Mouse (Mus musculus) common myeloid progenitor, adult 5-6 weeks (primary cell): ENCODE data around the gene Igsf6. TPM values are rescaled to one million over a fixed set of nuclear protein-coding genes. Genes with fewer than 3 reads are reported as not detected.

Experiments
- ATAC-seq: replicated peaks from 2 replicates; pipeline ENCODE4 v1.8.0; 2016; ENCODE audit warnings: low read depth, mild to moderate bottlenecking, moderate TSS enrichment, inconsistent platforms; ENCODE audit not compliant: poor library complexity, severe bottlenecking
- total RNA-seq: library from RNA; stranded (forward); fragments of 200-1000, 187-1606 nt; gene quantifications from 2 replicates; pipeline ENCODE4 v1.2.3, GENCODE M21; 2017

Gene Igsf6
- 38.5 and 43.5 TPM in 2 replicates for total RNA-seq

DNA sequence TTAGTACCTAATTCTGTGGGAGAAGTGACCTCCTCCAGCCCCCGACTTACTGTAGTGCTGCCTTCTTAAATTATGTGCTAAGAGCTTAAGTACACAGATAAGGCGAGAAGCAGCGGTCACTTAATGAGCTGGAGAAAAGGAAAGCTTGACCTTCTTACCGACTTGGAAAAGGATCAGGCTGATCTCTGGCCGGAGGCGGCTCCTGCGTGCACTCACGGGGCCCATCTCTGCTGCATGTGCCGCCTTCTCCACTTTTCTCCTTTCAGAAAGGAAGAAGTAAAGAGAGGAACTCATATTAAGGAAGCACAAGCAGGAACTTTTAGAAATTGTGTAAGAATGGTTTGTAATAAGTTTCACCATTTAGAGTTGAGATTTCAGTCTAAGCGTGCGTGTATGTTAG, at the start of gene Igsf6:
Gene Igsf6, minus strand, starts transcription at position 292 of the 400 bp plus-strand sequence.
- ATAC-seq = peak; percentile 66

- peak; percentile 98 for ATAC-seq
Observed at GRCm38 (mm10) chr7:121120143-121120818, 45.9 kb upstream of the Igsf6 start.

GRCm38 (mm10) chr7:121111762-121112161, 37.4 kb upstream of the Igsf6 start:
- ATAC-seq = no peak

DNA sequence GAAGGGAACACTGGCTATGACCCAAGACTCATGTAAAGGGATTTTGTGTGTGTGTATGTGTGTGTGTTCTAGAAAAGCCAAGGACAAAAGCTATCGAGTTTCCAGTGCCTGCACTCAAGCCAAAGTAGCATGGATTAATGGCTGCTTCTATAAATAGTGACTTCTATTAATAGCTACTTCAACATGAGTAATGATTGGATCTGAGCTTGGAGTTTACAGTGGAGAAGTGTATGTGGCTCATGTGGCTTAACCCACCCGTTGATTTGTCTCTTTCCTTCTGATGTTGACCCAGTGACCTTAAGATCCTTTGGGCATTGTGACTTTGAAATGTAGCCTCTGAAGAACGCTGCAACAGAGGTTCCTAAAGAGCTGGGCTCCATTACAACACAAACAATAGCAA, 36.9 kb upstream of the Igsf6 start:
- ATAC-seq = no peak

GRCm38 (mm10) chr7:121107851-121108250, 33.5 kb upstream of the Igsf6 start:
- ATAC-seq = no peak

GRCm38 (mm10) chr7:121098614-121099389, 24.4 kb upstream of the Igsf6 start:
- no peak for ATAC-seq

DNA sequence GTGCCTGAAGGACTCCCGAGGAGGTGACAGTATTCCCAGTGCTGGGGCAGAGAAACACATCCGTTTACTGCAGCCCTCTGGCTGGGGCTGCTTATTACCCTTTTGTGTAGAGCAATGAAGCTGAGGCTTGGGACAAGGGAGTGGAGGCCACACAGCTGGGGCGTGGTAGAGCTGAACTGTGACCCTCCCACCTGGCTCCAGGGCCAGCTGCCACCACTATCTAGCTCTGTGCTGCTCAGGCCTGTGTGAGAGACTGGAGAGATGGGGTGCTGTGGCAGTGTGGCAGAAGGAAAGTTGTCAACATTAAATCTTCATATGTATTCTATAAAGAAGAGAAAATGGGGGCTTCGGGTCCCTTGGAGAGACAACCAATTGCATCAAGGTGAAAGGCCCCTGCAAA, 18.7 kb upstream of the Igsf6 start:
- ATAC-seq = no peak

- no peak for ATAC-seq
Observed at GRCm38 (mm10) chr7:121090748-121091147, 16.4 kb upstream of the Igsf6 start.

DNA sequence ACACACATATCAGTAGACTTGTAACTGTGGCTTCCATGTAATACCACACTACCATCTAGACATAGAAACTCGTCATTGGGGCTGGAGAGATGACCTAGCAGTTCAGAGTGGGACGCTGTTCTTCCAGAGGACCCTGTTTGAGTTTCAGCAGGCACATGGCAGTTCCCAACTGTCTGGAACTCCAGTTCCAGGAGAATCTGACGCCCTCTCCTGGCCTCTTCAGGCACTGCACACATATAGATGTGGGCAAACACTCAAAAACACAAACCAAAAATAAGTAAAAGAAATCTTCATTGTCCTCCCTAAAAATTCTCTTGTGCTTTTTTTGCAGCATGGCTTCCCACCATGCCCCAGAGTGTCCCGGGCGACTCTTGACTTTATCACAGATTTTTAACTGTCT, 14.4 kb upstream of the Igsf6 start:
- ATAC-seq = no peak

- no peak for ATAC-seq
Observed at GRCm38 (mm10) chr7:121085500-121085899, 11.1 kb upstream of the Igsf6 start.

GRCm38 (mm10) chr7:121084840-121085453, 10.6 kb upstream of the Igsf6 start:
- no peak for ATAC-seq

GRCm38 (mm10) chr7:121082949-121083513, 8.7 kb upstream of the Igsf6 start:
- no peak for ATAC-seq

- ATAC-seq = no peak
Observed at GRCm38 (mm10) chr7:121081816-121082215, 7.4 kb upstream of the Igsf6 start.

GRCm38 (mm10) chr7:121081350-121081749, 7.0 kb upstream of the Igsf6 start, which contains the start of gene Otoa:
Gene Otoa, plus strand, starts transcription at chr7:121081650.
- ATAC-seq = no peak

DNA sequence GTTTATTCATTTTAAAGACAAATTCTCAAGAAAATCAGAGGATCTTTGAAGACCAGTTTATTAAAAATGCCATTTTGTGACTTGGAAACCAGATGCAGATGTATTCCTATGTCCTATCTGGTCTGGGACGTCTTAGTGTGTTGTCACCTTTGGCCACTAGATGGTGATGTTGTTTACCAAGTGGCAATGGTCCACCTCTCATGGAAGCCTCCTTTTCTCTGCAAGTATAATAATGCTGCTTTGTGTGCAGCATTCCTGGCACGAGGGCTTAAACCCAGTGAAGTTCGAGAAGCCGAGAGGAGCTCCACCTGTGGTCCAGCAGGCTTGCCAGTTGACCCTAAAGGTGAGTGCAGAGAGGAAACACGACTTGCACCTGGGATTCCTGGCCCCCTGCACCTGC, 3.5 kb upstream of the Igsf6 start:
- peak; percentile 76 for ATAC-seq

- ATAC-seq = no peak
Observed at GRCm38 (mm10) chr7:121077311-121077710, 2.9 kb upstream of the Igsf6 start.

- no peak for ATAC-seq
Observed at GRCm38 (mm10) chr7:121075416-121075815, 1.0 kb upstream of the Igsf6 start.

- peak; percentile 16; the same call in 1 of the 2 replicates for ATAC-seq
Observed at GRCm38 (mm10) chr7:121074801-121075400, 529 bp upstream of the Igsf6 start.

GRCm38 (mm10) chr7:121072506-121072905, 1.9 kb downstream of the Igsf6 start:
- peak; percentile 61 for ATAC-seq

GRCm38 (mm10) chr7:121071276-121071675, 3.1 kb downstream of the Igsf6 start:
- ATAC-seq = no peak
